Mouse (Mus musculus): ENCODE measurements around the gene Pde2a. TPM values are rescaled to one million over a fixed set of nuclear protein-coding genes. Genes with fewer than 3 reads are reported as not detected.

Pde2a gene
- total and polyA plus RNA-seq, 3 experiments: 0.08 to 0.40 TPM; not detected in 1

DNA sequence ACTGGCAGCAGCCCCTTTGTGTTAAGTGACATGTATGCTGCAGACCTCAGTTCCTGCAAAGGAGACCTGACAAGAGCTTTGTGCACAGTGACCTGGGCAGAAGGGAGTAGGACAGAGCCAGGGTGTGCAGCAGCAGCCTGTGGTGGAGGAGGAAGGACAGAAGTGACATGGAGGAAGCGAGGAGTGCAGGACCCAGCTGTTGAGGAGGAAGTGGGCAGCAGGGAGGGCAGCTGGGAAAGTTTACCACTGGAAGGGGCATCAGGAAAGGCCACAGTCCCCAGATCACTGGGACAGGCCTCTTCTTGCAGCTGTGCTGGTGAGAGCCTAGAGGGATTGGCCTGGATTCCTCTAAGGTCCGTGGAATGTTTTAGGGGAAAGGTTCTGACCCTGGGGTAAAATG, 41.8 kb upstream of the Pde2a start:
- H3K4me3 ChIP-seq (replicated peaks in 1 of 3; ENCODE audit: low read depth in 2 of 3, low read length in 2 of 3, poor library complexity in 1 of 3): peak overlapping the region in 2 of 3 experiments; percentile 13 to 51
- in situ Hi-C loops (cut with MboI; ENCODE audit: low pct_ligation_motif_present, low pct_unique_long_range_greater_than_20kb, low sequenced_read_pairs): loop anchor here (10.0 kb wide), 2 partner anchors 315 to 405 kb away; partner anchors contain the start of gene P2ry6
- H3K9me3 ChIP-seq (replicated peaks; ENCODE audit: low read length): no peaks in the 10 kb centered on the region
- no peak for TF ChIP-seq UBTF (IDR thresholded peaks at IDR 0.05; ENCODE audit: low read depth, low read length)
- TF ChIP-seq RAD21 (IDR thresholded peaks at IDR 0.05; ENCODE audit: low read depth, low read length): no peak
- peak; percentile 24; the same call in 1 of the 2 replicates for TF ChIP-seq ETS1 (conservative IDR thresholded peaks at IDR 0.05; ENCODE audit: low read depth, low read length)
- no peak for TF ChIP-seq GABPA (IDR thresholded peaks at IDR 0.05; ENCODE audit: insufficient replicate concordance, low read depth, low read length)
- H3K79me2 ChIP-seq (replicated peaks; ENCODE audit: control insufficient read depth, extremely low read depth, insufficient read depth, poor library complexity, severe bottlenecking): peaks cover 6% of the 10 kb centered on the region
- no peak for DNase-seq (ENCODE audit: extremely low read depth)
- H3K4me2 ChIP-seq (ENCODE audit: insufficient read depth, low read depth, poor library complexity, severe bottlenecking): 0 out of 2 replicates have a peak overlapping the region, but pooled peaks have one; percentile 74
- H3K27ac ChIP-seq (ENCODE audit: insufficient read depth, low read depth): no peak overlapping the region
- dilution Hi-C loops (cut with MboI; ENCODE audit: extremely low pct_ligation_motif_present, extremely low pct_unique_long_range_greater_than_20kb, low sequenced_read_pairs): no loop called here
- no peaks in the 10 kb centered on the region for H3K27me3 ChIP-seq (replicated peaks)
- H3K4me1 ChIP-seq (ENCODE audit: control insufficient read depth in 1 of 2, insufficient read depth in 2 of 2): peaks cover 43 to 75% of the 10 kb centered on the region in 2 experiments
- peak overlapping the region; percentile 93; the same call in 1 of the 2 replicates for H3K9ac ChIP-seq (ENCODE audit: insufficient read depth, low read depth)
- peaks cover 4 to 68% of the 10 kb centered on the region in 2 experiments for H3K36me3 ChIP-seq (replicated peaks in 1 of 2; ENCODE audit: control insufficient read depth in 1 of 2, insufficient read depth in 1 of 2, low read length in 1 of 2)

- no peak for DNase-seq (ENCODE audit: extremely low read depth)
- Histone ChIP-seq H3K27me3 (replicated peaks) (no peaks in the 10 kb centered on the region), H3K36me3 (replicated peaks in 1 of 2; ENCODE audit: control insufficient read depth in 1 of 2, insufficient read depth in 1 of 2, low read length in 1 of 2) (peaks cover 5 to 69% of the 10 kb centered on the region in 2 experiments), H3K27ac (ENCODE audit: insufficient read depth, low read depth) (no peak overlapping the region), H3K79me2 (replicated peaks; ENCODE audit: control insufficient read depth, extremely low read depth, insufficient read depth, poor library complexity, severe bottlenecking) (peaks cover 6% of the 10 kb centered on the region), H3K9ac (ENCODE audit: insufficient read depth, low read depth) (no peak overlapping the region), H3K9me3 (replicated peaks; ENCODE audit: low read length) (no peaks in the 10 kb centered on the region), H3K4me2 (ENCODE audit: insufficient read depth, low read depth, poor library complexity, severe bottlenecking) (0 out of 2 replicates have a peak overlapping the region, but pooled peaks have one; percentile 55), H3K4me3 (replicated peaks in 1 of 3; ENCODE audit: low read depth in 2 of 3, low read length in 2 of 3, poor library complexity in 1 of 3) (peak overlapping the region in 1 of 3 experiments; percentile 15), H3K4me1 (ENCODE audit: control insufficient read depth in 1 of 2, insufficient read depth in 2 of 2) (peaks cover 52 to 85% of the 10 kb centered on the region in 2 experiments)
- dilution Hi-C loops (cut with MboI; ENCODE audit: extremely low pct_ligation_motif_present, extremely low pct_unique_long_range_greater_than_20kb, low sequenced_read_pairs): no loop called here
- in situ Hi-C loops (cut with MboI; ENCODE audit: low pct_ligation_motif_present, low pct_unique_long_range_greater_than_20kb, low sequenced_read_pairs): no loop called here
- no peak for TF ChIP-seq NELFE (IDR thresholded peaks at IDR 0.05; ENCODE audit: low read depth, low read length)
- TF ChIP-seq USF2 (conservative IDR thresholded peaks at IDR 0.05; ENCODE audit: low read depth, low read length): no peak
- TF ChIP-seq RCOR1 (conservative IDR thresholded peaks at IDR 0.05; ENCODE audit: low read depth, low read length): no peak
- TF ChIP-seq MAX (IDR thresholded peaks at IDR 0.05; ENCODE audit: low read length): no peak; the same call in 1 of the 2 replicates
- no peak for TF ChIP-seq CHD1 (IDR thresholded peaks at IDR 0.05; ENCODE audit: low read depth, low read length)
- no peak for TF ChIP-seq MYC (IDR thresholded peaks at IDR 0.05; ENCODE audit: low read depth, low read length)
- no peak for TF ChIP-seq ZMIZ1 (IDR thresholded peaks at IDR 0.05; ENCODE audit: low read depth, low read length)
- no peak for TF ChIP-seq TBP (conservative IDR thresholded peaks at IDR 0.05; ENCODE audit: low read depth, low read length)
- TF ChIP-seq PAX5 (IDR thresholded peaks at IDR 0.05; ENCODE audit: low read length): no peak
- no peak for TF ChIP-seq USF1 (IDR thresholded peaks at IDR 0.05; ENCODE audit: low read depth, low read length)
- TF ChIP-seq MEF2A (IDR thresholded peaks at IDR 0.05; ENCODE audit: borderline replicate concordance, low read depth, low read length): no peak
- no peak for TF ChIP-seq BHLHE40 (IDR thresholded peaks at IDR 0.05; ENCODE audit: low read depth, low read length)
- no peak for TF ChIP-seq E2F4 (IDR thresholded peaks at IDR 0.05; ENCODE audit: insufficient replicate concordance, low read depth, low read length)
- no peak for TF ChIP-seq ELF1 (IDR thresholded peaks at IDR 0.05; ENCODE audit: low read depth, low read length)
- no peak for TF ChIP-seq KAT2A (IDR thresholded peaks at IDR 0.05; ENCODE audit: insufficient replicate concordance, low read length)
- no peak for TF ChIP-seq JUN (IDR thresholded peaks at IDR 0.05; ENCODE audit: insufficient read depth, low read depth, low read length)
Measured at GRCm38 (mm10) chr7:101381512-101381911, 40.0 kb upstream of the Pde2a start.

All from CH12.LX (cell line).